Mouse (Mus musculus): ENCODE results near the gene Plppr3.

The Plppr3 gene

GRCm38 (mm10) chr10:79854801-79855541 lies 19.5 kb downstream of the Plppr3 start:
- no peak for ATAC-seq (ENCODE audit: insufficient number of reproducible peaks, low FRiP score, low TSS enrichment)

GRCm38 (mm10) chr10:79853860-79854795 lies 20.3 kb downstream of the Plppr3 start, which contains the start of gene Ptbp1:
Ptbp1 (plus strand) TSS chr10:79854427.
- peak; percentile 90 for ATAC-seq (ENCODE audit: insufficient number of reproducible peaks, low FRiP score, low TSS enrichment)

GRCm38 (mm10) chr10:79853392-79853791 lies 21.0 kb downstream of the Plppr3 start:
- no peak for ATAC-seq (ENCODE audit: insufficient number of reproducible peaks, low FRiP score, low TSS enrichment)

GRCm38 (mm10) chr10:79852827-79853226 lies 21.6 kb downstream of the Plppr3 start:
- ATAC-seq (ENCODE audit: insufficient number of reproducible peaks, low FRiP score, low TSS enrichment) = no peak

GRCm38 (mm10) chr10:79852107-79852789 lies 22.2 kb downstream of the Plppr3 start:
- no peak for ATAC-seq (ENCODE audit: insufficient number of reproducible peaks, low FRiP score, low TSS enrichment)

GRCm38 (mm10) chr10:79851653-79852052 lies 22.8 kb downstream of the Plppr3 start:
- no peak for ATAC-seq (ENCODE audit: insufficient number of reproducible peaks, low FRiP score, low TSS enrichment)

- ATAC-seq (ENCODE audit: insufficient number of reproducible peaks, low FRiP score, low TSS enrichment) = no peak
Observed at GRCm38 (mm10) chr10:79849941-79850628, 24.3 kb downstream of the Plppr3 start.

GRCm38 (mm10) chr10:79846553-79846952 lies 27.9 kb downstream of the Plppr3 start:
- ATAC-seq (ENCODE audit: insufficient number of reproducible peaks, low FRiP score, low TSS enrichment) = no peak

- no peak for ATAC-seq (ENCODE audit: insufficient number of reproducible peaks, low FRiP score, low TSS enrichment)
Observed at GRCm38 (mm10) chr10:79843476-79843875, 31.0 kb downstream of the Plppr3 start.

- no peak for ATAC-seq (ENCODE audit: insufficient number of reproducible peaks, low FRiP score, low TSS enrichment)
Observed at GRCm38 (mm10) chr10:79842322-79842721, 32.1 kb downstream of the Plppr3 start.

GRCm38 (mm10) chr10:79840644-79841551 lies 33.5 kb downstream of the Plppr3 start:
- peak; percentile 80 for ATAC-seq (ENCODE audit: insufficient number of reproducible peaks, low FRiP score, low TSS enrichment)

GRCm38 (mm10) chr10:79840091-79840490 lies 34.3 kb downstream of the Plppr3 start:
- ATAC-seq (ENCODE audit: insufficient number of reproducible peaks, low FRiP score, low TSS enrichment) = no peak

- ATAC-seq (ENCODE audit: insufficient number of reproducible peaks, low FRiP score, low TSS enrichment) = no peak
Observed at GRCm38 (mm10) chr10:79838151-79838550, 36.3 kb downstream of the Plppr3 start.

- no peak for ATAC-seq (ENCODE audit: insufficient number of reproducible peaks, low FRiP score, low TSS enrichment)
Observed at GRCm38 (mm10) chr10:79836918-79837317, 37.5 kb downstream of the Plppr3 start.

- ATAC-seq (ENCODE audit: insufficient number of reproducible peaks, low FRiP score, low TSS enrichment) = peak; percentile 64; the same call in 1 of the 2 replicates
Observed at GRCm38 (mm10) chr10:79834769-79835398, 39.5 kb downstream of the Plppr3 start.

GRCm38 (mm10) chr10:79832786-79833181 lies 41.6 kb downstream of the Plppr3 start:
- no peak for ATAC-seq (ENCODE audit: insufficient number of reproducible peaks, low FRiP score, low TSS enrichment)

GRCm38 (mm10) chr10:79832026-79832785 lies 42.2 kb downstream of the Plppr3 start:
- ATAC-seq (ENCODE audit: insufficient number of reproducible peaks, low FRiP score, low TSS enrichment) = no peak

- no peak for ATAC-seq (ENCODE audit: insufficient number of reproducible peaks, low FRiP score, low TSS enrichment)
Observed at GRCm38 (mm10) chr10:79831583-79831982, 42.9 kb downstream of the Plppr3 start.

Measured in cerebellum, adult (tissue).